Mouse (Mus musculus): ENCODE data around the gene Gpc5. TPM values are rescaled to one million over a fixed set of nuclear protein-coding genes. Genes with fewer than 3 reads are reported as not detected.

Gpc5 gene
- polyA plus RNA-seq, 2 experiments, result 0.05 TPM; not detected in 1

DNA sequence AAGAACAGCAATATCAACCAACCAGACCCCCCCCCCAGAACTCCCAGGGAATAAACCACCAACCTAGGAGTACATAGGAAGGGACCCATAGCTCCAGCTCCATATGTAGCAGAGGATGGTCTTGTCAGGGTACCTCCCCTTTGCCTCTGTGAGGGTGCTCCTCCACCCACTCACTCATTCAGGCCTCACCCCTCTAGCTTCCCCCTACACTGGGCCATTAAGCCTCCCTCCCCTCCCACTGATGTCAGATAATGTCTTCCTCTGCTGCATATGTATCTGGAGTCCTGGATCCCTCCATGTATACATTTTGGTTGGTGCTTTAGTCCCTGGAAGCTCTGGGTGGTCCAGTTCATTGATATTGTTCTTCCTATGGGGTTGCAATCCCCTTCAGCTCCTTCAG is 1075.4 kb downstream of the Gpc5 start:
- Histone ChIP-seq H3K9ac (replicated peaks) (no peak overlapping the region), H3K36me3 (replicated peaks; ENCODE audit: control insufficient read depth, insufficient read depth, low read depth) (no peaks in the 10 kb centered on the region), H3K4me3 (ENCODE audit: insufficient read depth in 1 of 2, low read depth in 2 of 2, low read length in 2 of 2) (no peak overlapping the region), H3K27ac (no peak overlapping the region), H3K4me2 (ENCODE audit: low read depth) (no peak overlapping the region), H3K27me3 (ENCODE audit: control insufficient read depth, insufficient read depth, low read length) (no peaks in the 10 kb centered on the region), H3K9me3 (ENCODE audit: control insufficient read depth, low read length) (no peaks in the 10 kb centered on the region), H3K4me1 (replicated peaks; ENCODE audit: control insufficient read depth in 2 of 2, insufficient read depth in 2 of 2, low read length in 1 of 2) (no peaks in the 10 kb centered on the region)
- no peak for ATAC-seq (ENCODE audit: insufficient read depth)
- TF ChIP-seq CTCF (IDR thresholded peaks at IDR 0.05; ENCODE audit: low read depth) (no peak), EP300 (IDR thresholded peaks at IDR 0.05; ENCODE audit: low read depth) (no peak)
- DNase-seq (ENCODE audit: low read depth in 3 of 3, low spot score in 3 of 3), result no peak

DNA sequence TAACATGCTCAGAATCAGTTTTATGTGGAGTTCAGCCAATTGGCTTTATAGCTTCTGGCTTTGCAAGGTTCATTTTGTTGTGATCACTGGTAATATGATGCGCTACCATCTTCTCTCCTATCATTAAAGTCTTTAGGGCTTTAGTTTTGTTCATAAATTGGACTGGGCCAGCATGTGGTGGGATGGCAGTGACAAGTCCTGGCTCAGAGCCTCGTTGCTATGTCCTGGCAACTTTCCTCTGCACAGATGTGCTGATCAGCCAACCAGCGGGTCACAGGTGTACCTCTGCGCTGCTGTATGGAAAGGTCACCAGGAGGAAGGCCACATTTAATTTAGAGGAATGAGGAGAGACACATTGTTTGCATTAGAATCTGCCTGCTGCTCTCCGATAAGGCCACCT is 1077.1 kb downstream of the Gpc5 start:
- Histone ChIP-seq H3K4me2 (ENCODE audit: low read depth) (no peak overlapping the region), H3K9ac (replicated peaks) (no peak overlapping the region), H3K27me3 (ENCODE audit: control insufficient read depth, insufficient read depth, low read length) (no peaks in the 10 kb centered on the region), H3K4me1 (replicated peaks; ENCODE audit: control insufficient read depth in 2 of 2, insufficient read depth in 2 of 2, low read length in 1 of 2) (no peaks in the 10 kb centered on the region), H3K27ac (no peak overlapping the region), H3K9me3 (ENCODE audit: control insufficient read depth, low read length) (no peaks in the 10 kb centered on the region), H3K4me3 (ENCODE audit: insufficient read depth in 1 of 2, low read depth in 2 of 2, low read length in 2 of 2) (no peak overlapping the region), H3K36me3 (replicated peaks; ENCODE audit: control insufficient read depth, insufficient read depth, low read depth) (no peaks in the 10 kb centered on the region)
- no peak for ATAC-seq (ENCODE audit: insufficient read depth)
- no peak for DNase-seq (ENCODE audit: low read depth in 3 of 3, low spot score in 3 of 3)
- TF ChIP-seq EP300 (IDR thresholded peaks at IDR 0.05; ENCODE audit: low read depth) (no peak), CTCF (IDR thresholded peaks at IDR 0.05; ENCODE audit: low read depth) (no peak)
- 60% methylated on average over 5 of the region's 5 CpGs for WGBS (ENCODE audit: insufficient replicate concordance)

DNA sequence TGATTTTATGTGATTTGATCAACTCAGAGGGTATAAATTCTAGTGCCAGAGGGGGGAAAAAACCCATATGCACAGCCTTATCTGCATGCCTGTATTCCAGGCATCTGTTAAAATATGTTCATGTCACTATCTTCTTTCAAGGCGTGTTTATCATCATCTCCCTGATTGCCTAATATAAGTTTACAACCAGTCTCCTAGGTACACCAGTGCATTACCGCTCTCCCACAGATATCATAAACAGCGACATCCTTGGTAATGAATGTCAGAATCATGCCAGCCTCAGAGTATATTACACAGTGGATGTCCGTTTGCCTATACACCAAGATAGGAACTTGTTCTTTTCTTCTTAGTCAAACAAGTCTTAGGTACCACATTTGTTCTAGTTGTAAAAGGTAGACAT is 1095.0 kb downstream of the Gpc5 start:
- no peak for DNase-seq (ENCODE audit: low read depth in 3 of 3, low spot score in 3 of 3)
- WGBS (ENCODE audit: insufficient replicate concordance), result 69% methylated on average over 4 of the region's 4 CpGs
- TF ChIP-seq EP300 (IDR thresholded peaks at IDR 0.05; ENCODE audit: low read depth), result no peak
- no peak for TF ChIP-seq CTCF (IDR thresholded peaks at IDR 0.05; ENCODE audit: low read depth)

DNA sequence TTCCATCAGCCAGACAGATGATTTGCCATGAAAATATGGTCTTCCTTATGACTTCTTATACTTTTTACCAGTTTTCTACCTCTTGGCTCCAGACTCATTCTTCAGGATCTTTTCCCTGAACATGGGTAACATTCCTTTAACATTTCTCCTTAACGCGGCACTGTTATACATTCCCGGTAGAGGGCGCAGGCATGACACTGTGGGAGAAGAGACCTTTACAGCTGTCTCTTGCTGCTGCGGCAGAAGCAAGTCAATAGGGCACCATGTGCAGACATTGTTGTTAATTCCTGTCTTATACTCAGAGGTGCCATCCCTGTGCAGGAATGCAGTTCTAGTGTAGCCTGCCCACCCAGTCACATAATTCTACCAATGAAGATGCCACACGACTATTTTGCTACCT is 1115.0 kb downstream of the Gpc5 start:
- Histone ChIP-seq H3K36me3 (replicated peaks; ENCODE audit: control insufficient read depth, insufficient read depth, low read depth) (no peaks in the 10 kb centered on the region), H3K27ac (no peak overlapping the region), H3K9me3 (ENCODE audit: control insufficient read depth, low read length) (no peaks in the 10 kb centered on the region), H3K4me3 (ENCODE audit: insufficient read depth in 1 of 2, low read depth in 2 of 2, low read length in 2 of 2) (no peak overlapping the region), H3K4me2 (ENCODE audit: low read depth) (no peak overlapping the region), H3K9ac (replicated peaks) (no peak overlapping the region), H3K27me3 (ENCODE audit: control insufficient read depth, insufficient read depth, low read length) (no peaks in the 10 kb centered on the region), H3K4me1 (replicated peaks; ENCODE audit: control insufficient read depth in 2 of 2, insufficient read depth in 2 of 2, low read length in 1 of 2) (no peaks in the 10 kb centered on the region)
- DNase-seq (ENCODE audit: low read depth in 3 of 3, low spot score in 3 of 3) (no peak), ATAC-seq (ENCODE audit: insufficient read depth) (no peak)
- TF ChIP-seq EP300 (IDR thresholded peaks at IDR 0.05; ENCODE audit: low read depth) (no peak), CTCF (IDR thresholded peaks at IDR 0.05; ENCODE audit: low read depth) (peak; percentile 58)
- 19% methylated on average over 6 of the region's 6 CpGs for WGBS (ENCODE audit: insufficient replicate concordance)

More for the DNA sequence above, 1095.0 kb downstream of the Gpc5 start:
- H3K27me3 ChIP-seq (ENCODE audit: control insufficient read depth, insufficient read depth, low read length), result no peaks in the 10 kb centered on the region
- H3K9ac ChIP-seq (replicated peaks), result no peak overlapping the region
- no peak for ATAC-seq (ENCODE audit: insufficient read depth)
- H3K4me2 ChIP-seq (ENCODE audit: low read depth), result no peak overlapping the region
- H3K27ac ChIP-seq, result no peak overlapping the region
- no peaks in the 10 kb centered on the region for H3K4me1 ChIP-seq (replicated peaks; ENCODE audit: control insufficient read depth in 2 of 2, insufficient read depth in 2 of 2, low read length in 1 of 2)
- no peaks in the 10 kb centered on the region for H3K36me3 ChIP-seq (replicated peaks; ENCODE audit: control insufficient read depth, insufficient read depth, low read depth)
- no peaks in the 10 kb centered on the region for H3K9me3 ChIP-seq (ENCODE audit: control insufficient read depth, low read length)
- H3K4me3 ChIP-seq (ENCODE audit: insufficient read depth in 1 of 2, low read depth in 2 of 2, low read length in 2 of 2), result no peak overlapping the region

DNA sequence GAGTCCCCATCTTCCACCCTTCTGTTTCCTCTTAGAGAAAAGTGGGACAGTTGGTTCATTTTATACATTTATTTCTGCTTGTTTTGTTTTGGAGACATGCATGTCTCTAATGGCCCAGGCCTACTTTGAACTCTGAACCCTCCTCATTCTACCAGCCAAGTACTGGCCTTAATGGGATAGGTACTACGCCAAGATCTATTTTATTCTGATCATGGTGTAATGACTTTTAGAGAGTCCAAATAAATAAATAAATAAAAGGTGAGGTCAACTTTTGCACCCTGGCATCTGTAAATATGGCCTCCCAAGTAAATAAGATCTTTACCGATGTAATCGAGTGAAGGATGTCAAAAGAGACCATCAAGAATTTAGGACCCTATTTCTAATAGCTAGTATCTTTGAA is 1116.6 kb downstream of the Gpc5 start:
- Histone ChIP-seq H3K27me3 (ENCODE audit: control insufficient read depth, insufficient read depth, low read length) (no peaks in the 10 kb centered on the region), H3K9me3 (ENCODE audit: control insufficient read depth, low read length) (no peaks in the 10 kb centered on the region), H3K4me2 (ENCODE audit: low read depth) (no peak overlapping the region), H3K36me3 (replicated peaks; ENCODE audit: control insufficient read depth, insufficient read depth, low read depth) (no peaks in the 10 kb centered on the region), H3K27ac (no peak overlapping the region), H3K4me1 (replicated peaks; ENCODE audit: control insufficient read depth in 2 of 2, insufficient read depth in 2 of 2, low read length in 1 of 2) (no peaks in the 10 kb centered on the region), H3K9ac (replicated peaks) (no peak overlapping the region), H3K4me3 (ENCODE audit: insufficient read depth in 1 of 2, low read depth in 2 of 2, low read length in 2 of 2) (no peak overlapping the region)
- 76% methylated on average over 3 of the region's 3 CpGs for WGBS (ENCODE audit: insufficient replicate concordance)
- no peak for DNase-seq (ENCODE audit: low read depth in 3 of 3, low spot score in 3 of 3)
- ATAC-seq (ENCODE audit: insufficient read depth), result no peak
- TF ChIP-seq CTCF (IDR thresholded peaks at IDR 0.05; ENCODE audit: low read depth) (no peak), EP300 (IDR thresholded peaks at IDR 0.05; ENCODE audit: low read depth) (no peak)
